Mouse (Mus musculus): ENCODE measurements around the gene Lcp2. TPM values are rescaled to one million over a fixed set of nuclear protein-coding genes. Genes with fewer than 3 reads are reported as not detected.
A peak's percentile ranks its signal among the peaks of the same experiment; 100 is the strongest.
"Not testable (repeated sequence)": the region's sequence is repeated elsewhere in the genome, so short reads cannot be mapped to it uniquely, and the experiment has no call there.

Lcp2 gene
- total RNA-seq, 2 experiments from 2014 or later = 1.3 TPM

GRCm38 (mm10) chr11:34079542-34080464 lies 33.1 kb downstream of the Lcp2 start:
- no peak for DNase-seq
- intact Hi-C loops (cut with DNase I) = no loop called here

GRCm38 (mm10) chr11:34083795-34084194 lies 37.1 kb downstream of the Lcp2 start:
- DNase-seq = no peak
- intact Hi-C loops (cut with DNase I) = no loop called here

- DNase-seq = no peak
- intact Hi-C loops (cut with DNase I) = no loop called here
These were observed 37.9 kb downstream of the Lcp2 start for GRCm38 (mm10) chr11:34084639-34085038.

DNA sequence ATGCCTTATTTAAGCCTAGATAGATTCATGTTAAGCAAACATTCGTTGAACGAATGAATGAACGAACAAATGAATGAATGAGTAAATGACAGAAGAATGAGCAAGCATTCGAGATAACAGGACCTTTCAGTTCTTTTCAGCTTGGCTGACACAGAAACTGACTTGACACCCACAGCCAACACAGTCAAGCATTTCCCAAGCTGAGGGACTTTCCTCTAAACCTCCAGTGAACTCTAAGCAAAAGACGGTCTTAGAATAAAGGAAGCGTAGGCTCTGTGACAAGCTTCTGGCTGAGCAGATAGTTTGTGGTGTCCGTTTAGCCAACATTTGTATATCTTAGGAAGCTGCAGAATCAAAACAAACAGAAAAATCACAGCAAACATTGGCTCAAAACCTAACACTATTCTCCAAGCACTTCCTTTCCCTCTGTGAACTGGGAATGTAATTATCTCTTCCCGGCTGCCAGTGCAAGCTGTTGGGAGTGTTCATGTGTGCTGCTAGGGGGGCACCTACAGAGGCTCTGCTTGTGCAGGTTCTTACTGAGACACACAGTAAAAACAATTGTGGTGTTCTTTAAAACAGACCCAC lies 39.5 kb downstream of the Lcp2 start:
- DNase-seq = no peak
- intact Hi-C loops (cut with DNase I) = no loop called here

- no peak for DNase-seq
- intact Hi-C loops (cut with DNase I) = no loop called here
These were observed 40.3 kb downstream of the Lcp2 start for GRCm38 (mm10) chr11:34087064-34087463.

GRCm38 (mm10) chr11:34098422-34098821 lies 51.7 kb downstream of the Lcp2 start, which contains the start of gene 4930469K13Rik:
Gene 4930469K13Rik, minus strand, starts transcription at chr11:34098554.
- DNase-seq = no peak
- intact Hi-C loops (cut with DNase I) = no loop called here

GRCm38 (mm10) chr11:34101827-34102226 lies 55.1 kb downstream of the Lcp2 start:
- DNase-seq = no peak
- intact Hi-C loops (cut with DNase I) = no loop called here

DNA sequence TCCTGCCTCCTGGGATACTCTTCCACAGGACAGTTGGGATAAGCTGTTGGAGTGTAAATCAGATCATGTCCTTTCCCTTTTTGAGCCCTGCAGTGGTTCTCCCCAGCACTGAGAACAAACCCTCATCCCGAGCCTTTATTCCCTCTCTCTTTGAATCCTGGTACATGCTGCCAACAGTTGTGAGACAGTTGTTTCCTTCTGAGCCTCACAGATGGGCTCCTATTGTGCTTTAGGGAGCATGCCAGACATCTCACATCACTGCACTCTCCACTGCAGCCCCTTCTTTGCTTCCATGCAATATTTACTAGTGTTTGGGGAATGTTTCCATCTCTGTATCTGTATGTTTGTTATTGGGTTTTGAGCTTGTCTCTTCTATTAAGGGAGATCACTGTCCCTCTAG lies 58.2 kb downstream of the Lcp2 start:
- intact Hi-C loops (cut with DNase I) = no loop called here
- DNase-seq = no peak

- intact Hi-C loops (cut with DNase I) = no loop called here
These were observed 62.5 kb downstream of the Lcp2 start for GRCm38 (mm10) chr11:34109260-34109659.

DNA sequence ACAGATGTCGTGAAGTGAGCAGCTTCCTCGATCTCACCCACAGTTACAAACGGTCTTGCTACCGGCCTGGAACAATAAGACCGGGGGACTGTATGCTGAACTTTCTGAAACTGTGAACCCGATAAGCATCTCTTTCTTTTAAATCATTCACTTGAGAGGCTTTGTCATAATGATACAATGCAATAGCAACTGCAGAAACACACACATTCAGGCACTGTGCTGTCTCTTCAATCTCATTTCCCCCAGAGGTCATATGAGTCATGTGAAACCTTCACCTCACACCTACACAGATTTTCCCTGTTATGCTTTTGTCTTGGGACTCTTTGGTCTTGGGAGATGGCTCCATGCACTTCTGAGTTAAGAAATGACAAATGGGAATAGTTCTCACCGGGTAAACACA lies 65.2 kb downstream of the Lcp2 start:
- intact Hi-C loops (cut with DNase I) = no loop called here
- DNase-seq = no peak

More at GRCm38 (mm10) chr11:34109260-34109659, 62.5 kb downstream of the Lcp2 start:
- no peak for DNase-seq

- intact Hi-C loops (cut with DNase I) = no loop called here
- no peak for DNase-seq
These were observed 66.2 kb downstream of the Lcp2 start for GRCm38 (mm10) chr11:34112781-34113380.

GRCm38 (mm10) chr11:34113760-34114159 lies 67.0 kb downstream of the Lcp2 start:
- intact Hi-C loops (cut with DNase I) = no loop called here
- no peak for DNase-seq

DNA sequence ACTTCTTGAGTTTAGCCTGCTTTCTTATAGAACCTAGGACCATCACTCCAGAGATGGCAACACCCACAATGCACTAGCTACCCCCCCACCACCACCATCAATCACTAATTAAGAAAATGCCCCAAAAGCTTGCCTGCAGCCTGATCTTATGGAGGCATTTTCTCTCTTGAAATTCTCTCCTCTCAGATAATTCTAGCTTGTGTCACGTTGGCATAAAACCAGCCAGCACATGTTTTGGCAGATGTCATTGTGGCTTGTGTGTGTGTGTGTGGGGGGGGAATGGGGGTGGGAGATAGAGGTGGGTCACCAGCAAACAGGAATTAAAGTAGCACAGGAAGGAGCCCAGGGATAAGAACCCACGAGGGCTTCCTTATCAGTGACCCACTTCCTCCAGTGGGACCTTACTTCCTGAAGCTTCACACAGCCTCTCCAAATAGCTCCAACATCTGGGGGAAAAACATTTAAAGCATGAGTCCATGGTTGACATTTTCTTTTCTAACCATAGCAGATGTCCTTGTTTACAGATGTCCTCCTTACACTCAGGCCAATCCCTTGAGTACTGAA lies 69.9 kb downstream of the Lcp2 start:
- no peak for DNase-seq
- intact Hi-C loops (cut with DNase I) = no loop called here

GRCm38 (mm10) chr11:34117581-34117980 lies 70.9 kb downstream of the Lcp2 start:
- DNase-seq = no peak
- intact Hi-C loops (cut with DNase I) = no loop called here

DNA sequence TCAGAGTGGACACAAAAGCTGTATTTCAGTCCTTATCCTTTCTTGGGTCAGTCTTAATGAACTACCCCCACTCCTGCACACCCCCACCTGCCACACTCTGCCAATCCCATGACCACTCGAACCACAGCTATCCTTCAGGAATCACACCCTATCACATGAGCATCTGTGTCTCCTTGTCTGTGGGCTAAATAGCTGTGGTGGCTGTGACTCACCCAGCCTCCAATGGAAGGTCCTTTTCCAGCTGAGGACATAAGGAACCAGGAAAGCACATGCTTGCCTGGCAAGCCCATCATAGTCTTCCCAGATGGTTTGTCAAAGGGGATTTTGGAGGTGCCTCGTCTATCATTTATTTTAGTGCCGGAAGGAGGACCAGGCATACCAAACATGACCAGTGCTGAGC lies 71.6 kb downstream of the Lcp2 start:
- DNase-seq = no peak
- intact Hi-C loops (cut with DNase I) = no loop called here

DNA sequence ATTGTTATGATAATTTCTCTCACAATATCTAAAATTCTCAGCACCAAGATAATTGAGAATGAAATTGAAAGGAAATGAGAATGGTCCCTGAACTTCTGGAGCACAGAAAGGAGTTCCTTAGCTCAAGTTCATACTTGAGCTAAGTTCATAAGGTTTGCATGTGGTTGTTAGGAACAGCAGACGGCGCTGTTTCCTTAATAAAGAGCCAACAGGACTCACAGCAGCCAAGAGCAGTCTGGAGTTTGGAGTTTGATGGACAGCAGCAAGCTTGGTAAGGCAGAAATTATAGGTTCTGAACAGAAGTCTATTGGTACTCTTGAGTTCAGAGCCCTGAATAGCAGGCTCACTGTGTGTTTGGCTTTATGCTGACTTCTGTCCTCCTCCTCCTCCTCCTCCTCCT lies 76.4 kb downstream of the Lcp2 start:
- DNase-seq = peak in 1 of 2 experiments; percentile 8
- intact Hi-C loops (cut with DNase I) = no loop called here

GRCm38 (mm10) chr11:34124852-34125251 lies 78.1 kb downstream of the Lcp2 start:
- intact Hi-C loops (cut with DNase I) = no loop called here
- DNase-seq = no peak

GRCm38 (mm10) chr11:34125727-34126126 lies 79.0 kb downstream of the Lcp2 start:
- DNase-seq; intact Hi-C loops (cut with DNase I): not testable (repeated sequence)

DNA sequence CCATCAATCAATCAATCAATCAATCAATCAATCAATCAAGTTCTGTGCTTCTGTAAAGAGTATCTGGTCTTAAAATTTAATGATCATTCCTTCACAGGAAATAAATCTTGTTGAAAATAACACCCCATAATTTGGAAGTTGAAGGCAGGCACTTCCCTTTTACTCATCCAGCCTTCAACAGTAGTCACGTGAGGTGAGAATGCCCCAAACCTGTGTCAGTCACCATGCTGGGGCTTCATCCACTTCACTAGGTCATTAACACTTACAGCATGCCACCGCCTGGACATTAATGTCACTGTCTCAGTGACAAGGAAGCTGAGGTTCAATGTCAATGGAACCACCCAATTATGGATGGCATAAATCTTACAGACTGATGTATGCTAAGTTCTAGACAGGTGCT lies 81.7 kb downstream of the Lcp2 start:
- intact Hi-C loops (cut with DNase I) = no loop called here
- no peak for DNase-seq

DNA sequence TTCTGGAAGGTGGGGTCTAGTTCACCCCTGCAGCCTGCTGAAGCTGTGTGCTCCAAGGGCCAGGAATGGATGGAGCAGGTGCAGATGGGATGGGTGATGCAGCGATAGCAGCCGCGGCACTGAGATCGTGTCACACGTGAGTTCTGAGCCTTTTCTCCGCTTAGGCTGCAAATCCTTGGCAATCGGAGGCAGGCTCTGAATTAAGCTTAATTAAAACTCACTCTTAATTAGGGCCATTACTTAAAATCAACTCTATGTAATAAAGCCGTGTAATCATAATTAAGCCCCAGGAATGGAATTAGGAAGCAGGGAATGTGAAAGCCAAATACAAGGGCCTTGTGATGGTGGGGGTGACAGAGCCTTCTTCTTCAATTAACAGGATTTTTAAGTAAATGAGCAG lies 92.6 kb downstream of the Lcp2 start:
- DNase-seq = no peak
- intact Hi-C loops (cut with DNase I) = no loop called here

Data from gastrocnemius, postnatal 36 days (tissue).